Mouse (Mus musculus) myocyte (in vitro differentiated cells): ENCODE results near the gene Phkg1.

Source experiments
- CEBPB ChIP-seq: IDR thresholded peaks from 2 replicates; pipeline ENCODE4 v1.6.1; 2011; ENCODE audit warnings: mild to moderate bottlenecking, moderate library complexity; ENCODE audit not compliant: poor library complexity, insufficient read depth, severe bottlenecking
- E2F4 ChIP-seq: IDR thresholded peaks from one replicate; pipeline ENCODE4 v1.6.1; 2011; ENCODE audit warnings: mild to moderate bottlenecking, control low read depth, moderate library complexity; ENCODE audit not compliant: insufficient read depth
- MAX ChIP-seq: IDR thresholded peaks from one replicate; pipeline ENCODE4 v1.6.1; 2011; ENCODE audit warnings: low read depth, mild to moderate bottlenecking, control low read depth
- MYOD1 ChIP-seq, 3 experiments: IDR thresholded peaks; one replicate each; pipeline ENCODE4 v1.6.1; 2011; ENCODE audit warnings: control low read depth in 2 of 3, low read depth in 2 of 3, mild to moderate bottlenecking in 2 of 3, moderate library complexity in 1 of 3; ENCODE audit not compliant: insufficient read length in 2 of 3, control insufficient read depth in 1 of 3
- MYOG ChIP-seq, 3 experiments: IDR thresholded peaks; one replicate each; pipeline ENCODE4 v1.6.1; 2011; ENCODE audit warnings: control low read depth in 2 of 3, low read depth in 2 of 3, mild to moderate bottlenecking in 2 of 3; ENCODE audit not compliant: insufficient read length in 2 of 3, control insufficient read depth in 1 of 3, insufficient read depth in 1 of 3
- POLR2A ChIP-seq: IDR thresholded peaks from one replicate; pipeline ENCODE4 v1.6.1; 2011; ENCODE audit warnings: low read depth, mild to moderate bottlenecking, control low read depth, moderate library complexity; ENCODE audit not compliant: insufficient read length
- POLR2AphosphoS2 ChIP-seq: IDR thresholded peaks from one replicate; pipeline ENCODE4 v1.6.1; 2011; ENCODE audit warnings: low read depth, control low read depth; ENCODE audit not compliant: insufficient read length
- REST ChIP-seq: IDR thresholded peaks from one replicate; pipeline ENCODE4 v1.6.1; 2011; ENCODE audit warnings: mild to moderate bottlenecking, control low read depth, moderate library complexity; ENCODE audit not compliant: insufficient read depth, insufficient read length
- SRF ChIP-seq: IDR thresholded peaks from one replicate; pipeline ENCODE4 v1.6.1; 2011; ENCODE audit warnings: low read depth; ENCODE audit not compliant: control insufficient read depth, insufficient read length
- TCF12 ChIP-seq: IDR thresholded peaks from one replicate; pipeline ENCODE4 v1.6.1; 2011; ENCODE audit warnings: mild to moderate bottlenecking, control low read depth; ENCODE audit not compliant: poor library complexity, insufficient read depth, severe bottlenecking
- TCF3 ChIP-seq: IDR thresholded peaks from one replicate; pipeline ENCODE4 v1.6.1; 2011; ENCODE audit warnings: low read depth, control low read depth; ENCODE audit not compliant: insufficient read length
- USF1 ChIP-seq: IDR thresholded peaks from one replicate; pipeline ENCODE4 v1.6.1; 2011; ENCODE audit warnings: low read depth, mild to moderate bottlenecking, control low read depth, moderate library complexity

GRCm38 (mm10) chr5:129871238-129871637, 27.1 kb downstream of the Phkg1 start:
- TF ChIP-seq TCF12 (no peak), POLR2A (no peak), REST (no peak), MAX (no peak), POLR2AphosphoS2 (no peak), SRF (no peak), USF1 (no peak), MYOD1 (IDR thresholded peaks at IDR 0.05; ENCODE audit: control insufficient read depth in 1 of 3, insufficient read length in 2 of 3, low read depth in 2 of 3) (no peak), MYOG (IDR thresholded peaks at IDR 0.05; ENCODE audit: control insufficient read depth in 1 of 3, insufficient read depth in 1 of 3, insufficient read length in 2 of 3, low read depth in 2 of 3) (no peak), E2F4 (no peak), TCF3 (no peak), CEBPB (no peak)
